Mouse (Mus musculus): Measurements from ENCODE around the gene Adamts1.

DNA sequence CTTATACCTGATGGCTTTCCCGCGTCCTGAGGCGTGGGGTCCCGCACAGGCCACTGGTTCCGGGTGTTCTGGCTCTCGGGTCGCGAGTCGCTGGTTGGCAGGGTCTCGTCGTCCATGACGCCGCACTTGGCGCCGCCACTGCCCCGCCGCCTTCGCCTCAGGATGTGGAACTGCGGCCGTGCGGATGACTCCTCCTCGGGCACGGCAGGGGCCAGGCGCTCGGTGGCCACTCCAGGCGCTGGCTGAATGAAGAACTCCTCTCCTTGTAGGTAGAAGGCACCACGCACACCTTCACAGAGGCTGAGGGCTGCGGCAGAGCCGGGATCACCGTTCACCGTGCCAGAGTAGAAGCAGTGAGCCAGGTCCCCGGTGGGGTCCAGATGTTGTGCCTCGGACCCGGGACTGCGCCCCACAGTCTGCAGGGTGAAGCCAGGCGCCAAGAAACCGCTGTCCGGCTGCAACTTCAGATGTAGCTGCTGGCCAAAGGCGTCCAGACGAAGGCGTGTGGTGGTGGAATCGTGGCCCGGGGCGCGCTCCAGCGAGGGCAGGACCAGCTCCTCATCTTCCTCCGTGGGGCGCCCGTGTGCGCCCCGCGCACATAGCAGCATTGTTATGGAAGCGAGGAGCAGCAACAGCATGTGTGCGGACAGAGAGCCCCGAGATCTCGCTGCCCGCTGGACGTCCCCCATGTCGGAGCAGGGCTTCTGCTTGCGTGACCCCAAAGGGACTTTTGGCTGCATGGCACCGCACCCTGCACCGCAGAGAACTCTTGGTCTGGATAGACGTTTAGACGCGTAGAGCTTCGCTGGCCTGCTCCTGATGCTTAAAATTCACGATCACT lies 722 bp downstream of the Adamts1 start:
- TF ChIP-seq CTCF (IDR thresholded peaks at IDR 0.05; ENCODE audit: borderline replicate concordance, insufficient read depth, low read depth, low read length) (no peak), POLR2A (IDR thresholded peaks at IDR 0.05; ENCODE audit: borderline replicate concordance, insufficient read depth, low read length) (no peak)
